8 mouse cellular contexts compared by ENCODE assay signal in the genomic region with DNA sequence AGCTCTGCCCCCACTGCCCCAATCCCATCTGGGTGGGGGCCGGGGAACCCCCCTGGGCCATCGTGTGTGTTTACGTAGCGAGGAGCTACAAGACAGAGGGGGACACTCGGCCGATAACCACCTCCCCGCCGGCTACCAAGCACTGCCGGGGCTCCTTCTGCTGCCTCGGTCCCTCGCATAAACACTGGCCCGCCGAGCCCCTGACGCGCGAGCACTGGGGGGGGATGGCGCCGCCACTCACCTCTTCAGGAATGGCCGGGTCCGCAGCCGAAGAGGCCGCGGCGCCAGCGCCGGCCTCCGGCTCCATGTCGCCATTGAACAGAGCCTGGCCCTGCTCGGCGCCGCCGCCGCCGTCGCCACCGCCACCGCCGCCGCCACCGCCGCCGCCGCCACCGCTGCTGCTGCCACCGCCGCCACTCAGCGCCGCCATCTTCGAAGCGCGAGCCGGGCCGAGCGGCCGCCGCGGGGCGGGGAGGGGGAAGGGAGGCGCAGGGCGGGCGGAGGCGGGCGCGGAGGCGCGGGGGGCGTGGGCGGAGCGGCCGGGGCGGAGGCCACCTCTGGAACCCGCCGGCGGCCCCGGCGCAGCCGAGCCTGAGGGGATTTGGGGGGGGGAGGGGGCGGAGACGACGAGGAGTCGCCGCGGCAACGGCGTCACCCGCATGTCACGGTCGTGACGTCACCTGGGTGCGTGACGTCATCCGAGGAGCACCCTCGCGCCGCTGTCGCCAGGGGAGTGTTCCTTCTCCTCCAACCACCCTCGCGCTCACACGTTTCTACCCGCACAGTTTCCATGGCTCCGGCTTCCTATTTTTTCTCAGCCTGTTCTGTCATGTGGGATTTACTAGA. TPM values are rescaled to one million over a fixed set of nuclear protein-coding genes. Genes with fewer than 3 reads are reported as not detected.
DNase-seq lines count a peak whose midpoint lies in the region; ATAC-seq and TF ChIP-seq lines count a peak whose summit lies in the region.

A gene (minus strand): TSS at position 598 of the 846 bp plus-strand sequence.

- peak; percentile 57; the same call in 1 of the 2 replicates for TF ChIP-seq POLR2A in cortical plate, adult 2 months (IDR thresholded peaks at IDR 0.05; ENCODE audit: extremely low read depth, insufficient read depth, low read length)

- peaks cover 6% of the 10 kb centered on the region; the same call in 1 of the 2 replicates for H3K4me1 ChIP-seq in cortical plate, adult 2 months (ENCODE audit: control insufficient read depth, insufficient read depth, low read length)

- peak; percentile 81 for ATAC-seq in activated CD4-positive, CD25-positive, alpha-beta regulatory T cell, adult 4 months
- ATAC-seq in megakaryocyte progenitor cell, adult 5-6 weeks (replicated peaks; ENCODE audit: poor library complexity): peak; percentile 92

- H3K27ac ChIP-seq in cortical plate, adult 2 months (ENCODE audit: insufficient read depth, low read length): peak within 1 kb of the TSS; percentile 95

- TF ChIP-seq CTCF in cortical plate, adult 2 months (IDR thresholded peaks at IDR 0.05; ENCODE audit: extremely low read depth, insufficient read depth, low read length): no peak

- H3K4me3 ChIP-seq in cortical plate, adult 2 months (ENCODE audit: insufficient read depth, low read length): peak within 1 kb of the TSS; percentile 95

- peak; percentile 86 for DNase-seq in gastrocnemius, postnatal 10 days
- peak; percentile 93 for DNase-seq in induced T-regulatory cell, adult 2 months (ENCODE audit: low read depth)
- DNase-seq in left cerebral cortex, adult 9 months (ENCODE audit: low spot score in 2 of 2): peak; percentile 75 to 88
- peak; percentile 90 for DNase-seq in right cerebral cortex, postnatal 14 days
- peak; percentile 65 to 82 for DNase-seq in urinary bladder, postnatal 36 days (ENCODE audit: low spot score in 2 of 2)

RNA-seq across cellular contexts. Expression of the gene that starts here (rescaled TPM):
- 10 to 100 TPM; 15.0 to 15.6 TPM for polyA plus RNA-seq in activated CD4-positive, CD25-positive, alpha-beta regulatory T cell, adult 4 months (2017; shearing (Covaris generic))
- 38.5 and 39.1 TPM in 2 replicates for polyA plus RNA-seq in cortical plate, adult 2 months (2012; rRNA removed)
- total RNA-seq in gastrocnemius, postnatal 10 days (2021): 10 to 100 TPM; 10.2 to 14.1 TPM
- total RNA-seq in megakaryocyte progenitor cell, adult 5-6 weeks (2015): 40.1 and 41.3 TPM in 2 replicates
- 14.6 and 18.9 TPM in 2 replicates for total RNA-seq in megakaryocyte progenitor cell, adult 5-6 weeks (2017)

Comparison
In these comparisons a context has a peak if more than half of its experiments do, and no peak if none do; other contexts are left out.
1. Peak in every context shown above with its lines: DNase-seq, ATAC-seq, H3K4me3 ChIP-seq and H3K27ac ChIP-seq.